Mouse (Mus musculus): ENCODE measurements around the gene Spink2.
A peak's percentile ranks its signal among the peaks of the same experiment; 100 is the strongest.

- no peak for TF ChIP-seq POLR2A (IDR thresholded peaks at IDR 0.05; ENCODE audit: extremely low read depth, insufficient read depth, low read length)
- peak; percentile 63; the same call in 1 of the 2 replicates for TF ChIP-seq CTCF (IDR thresholded peaks at IDR 0.05; ENCODE audit: low read depth, low read length)
Measured at GRCm38 (mm10) chr5:77223043-77223975, 12.0 kb upstream of the Spink2 start.
